Mouse (Mus musculus) heart, adult 2 months (tissue): ENCODE data around the gene Krt8. TPM values are rescaled to one million over a fixed set of nuclear protein-coding genes. Genes with fewer than 3 reads are reported as not detected.
A peak's percentile ranks its signal among the peaks of the same experiment; 100 is the strongest.

ENCODE experiments used
- DNase-seq, 2 experiments: peaks; one replicate each; pipeline ENCODE4 v3.0.0; 2021
- H3K27ac ChIP-seq: fragments of 200-600 bp; 2 replicates; pipeline ENCODE4 v1.8.1; 2022
- H3K27me3 ChIP-seq: fragments of 200-500 bp; 2 replicates; pipeline ENCODE4 v1.6.1; 2012; ENCODE audit warnings: mild to moderate bottlenecking, low read length, inconsistent platforms, mixed read lengths; ENCODE audit not compliant: control insufficient read depth, insufficient read depth
- H3K36me3 ChIP-seq: fragments of 200-500 bp; 2 replicates; pipeline ENCODE4 v1.6.1; 2012; ENCODE audit warnings: low read length, inconsistent platforms; ENCODE audit not compliant: control insufficient read depth, insufficient read depth
- H3K4me1 ChIP-seq: fragments of 200-500 bp; 2 replicates; pipeline ENCODE4 v1.6.1; 2011; ENCODE audit warnings: low read length; ENCODE audit not compliant: control insufficient read depth, insufficient read depth
- H3K4me3 ChIP-seq: fragments of 200-600 bp; 2 replicates; pipeline ENCODE4 v1.8.1; 2022
- H3K79me2 ChIP-seq: fragments of 200-500 bp; replicated peaks from 2 replicates; pipeline ENCODE4 v1.6.1; 2012; ENCODE audit warnings: mild to moderate bottlenecking, inconsistent platforms, low read length, moderate library complexity, mixed read lengths; ENCODE audit not compliant: control insufficient read depth, insufficient read depth
- H3K9ac ChIP-seq: fragments of 200-500 bp; 2 replicates; pipeline ENCODE4 v1.6.1; 2012; ENCODE audit warnings: low read depth, mild to moderate bottlenecking, control low read depth, inconsistent platforms, low read length, mixed read lengths
- CTCF ChIP-seq: fragments of 200-600 bp; IDR thresholded peaks from 2 replicates; pipeline ENCODE4 v1.8.1; 2022; ENCODE audit warnings: antibody characterized with exemption, mild to moderate bottlenecking, moderate library complexity
- EP300 ChIP-seq: fragments of 200-500 bp; IDR thresholded peaks from 2 replicates; pipeline ENCODE4 v1.6.1; 2011; ENCODE audit warnings: low read depth, low read length, control low read depth; ENCODE audit not compliant: insufficient read depth
- POLR2A ChIP-seq: fragments of 200-500 bp; IDR thresholded peaks from 2 replicates; pipeline ENCODE4 v1.6.1; 2011; ENCODE audit warnings: mild to moderate bottlenecking, low read depth, low read length, control low read depth; ENCODE audit not compliant: insufficient read depth
- WGBS: fragments of 180-500 bp; shearing (Covaris S2); methylation state at CpG from one replicate; pipeline ENCODE4 v1.1.7; 2018; 5-methylcytosine and 5-hydroxymethylcytosine counted together
- intact Hi-C: fragments of 180-260 bp; cut with DNase I; formaldehyde crosslinking; loops from one replicate; pipeline ENCODE4 v1.15.1; 2025
- polyA plus RNA-seq: library from polyadenylated mRNA; depleted of rRNA; stranded (reverse); fragments of >200 nt; gene quantifications from 2 replicates; pipeline ENCODE4 v1.2.3, GENCODE M21; 2012; rRNA removed
- total RNA-seq, 2 experiments: library from RNA; stranded (reverse); gene quantifications; 2 replicates each; pipeline ENCODE4 v1.2.3; 2021

Gene Krt8
- total and polyA plus RNA-seq, 3 experiments: 1.7 to 9.8 (median 1.7) TPM

GRCm38 (mm10) chr15:101970536-101970935 is 33.7 kb downstream of the Krt8 start:
- intact Hi-C loops: no loop called here
- 6% methylated on average over 3 of the region's 6 CpGs for WGBS
- Histone ChIP-seq H3K4me1 (peaks cover 5% of the 10 kb centered on the region), H3K36me3 (no peaks in the 10 kb centered on the region), H3K4me3 (no peak overlapping the region), H3K79me2 (no peaks in the 10 kb centered on the region), H3K27ac (no peak overlapping the region), H3K27me3 (no peaks in the 10 kb centered on the region), H3K9ac (no peak overlapping the region)
- TF ChIP-seq POLR2A: no peak
- TF ChIP-seq CTCF: peak; percentile 79
- no peak for TF ChIP-seq EP300
- peak in 1 of 2 experiments; percentile 47 for DNase-seq

GRCm38 (mm10) chr15:101966808-101967207 is 37.5 kb downstream of the Krt8 start:
- H3K79me2 ChIP-seq: no peaks in the 10 kb centered on the region
- no peak overlapping the region; the same call in 1 of the 2 replicates for H3K27ac ChIP-seq
- H3K9ac ChIP-seq: no peak overlapping the region
- no peak overlapping the region for H3K4me3 ChIP-seq
- TF ChIP-seq CTCF: no peak
- TF ChIP-seq POLR2A: no peak
- TF ChIP-seq EP300: no peak
- no peaks in the 10 kb centered on the region for H3K27me3 ChIP-seq
- 67% methylated on average over 8 of the region's 8 CpGs for WGBS
- DNase-seq: peak; percentile 33 to 64
- intact Hi-C loops: no loop called here
- no peaks in the 10 kb centered on the region for H3K36me3 ChIP-seq
- no peaks in the 10 kb centered on the region for H3K4me1 ChIP-seq

- TF ChIP-seq CTCF (no peak), EP300 (no peak), POLR2A (no peak)
- H3K27ac ChIP-seq: no peak overlapping the region
- H3K36me3 ChIP-seq: no peaks in the 10 kb centered on the region
- no peaks in the 10 kb centered on the region for H3K27me3 ChIP-seq
- H3K9ac ChIP-seq: no peak overlapping the region
- WGBS: 85% methylated on average over 3 of the region's 3 CpGs
- no peak overlapping the region for H3K4me3 ChIP-seq
- no peaks in the 10 kb centered on the region for H3K79me2 ChIP-seq
- intact Hi-C loops: no loop called here
- DNase-seq: no peak
- H3K4me1 ChIP-seq: no peaks in the 10 kb centered on the region
Measured at GRCm38 (mm10) chr15:101958891-101959290, 45.4 kb downstream of the Krt8 start.

- DNase-seq: no peak
- Histone ChIP-seq H3K36me3 (no peaks in the 10 kb centered on the region), H3K4me1 (no peaks in the 10 kb centered on the region), H3K9ac (no peak within 1 kb of the TSS), H3K27ac (no peak within 1 kb of the TSS), H3K4me3 (no peak within 1 kb of the TSS), H3K27me3 (no peaks in the 10 kb centered on the region), H3K79me2 (no peaks in the 10 kb centered on the region)
- 81% methylated on average over 9 of the region's 9 CpGs for WGBS
- TF ChIP-seq EP300 (no peak), POLR2A (no peak), CTCF (no peak)
- intact Hi-C loops: no loop called here
Measured at GRCm38 (mm10) chr15:101954187-101954586, 50.1 kb downstream of the Krt8 start, which contains the start of gene Krt78. Krt78 (minus strand) TSS chr15:101954287.

- H3K9ac ChIP-seq: no peak overlapping the region
- no peak overlapping the region for H3K27ac ChIP-seq
- H3K4me1 ChIP-seq: no peaks in the 10 kb centered on the region
- no peak for DNase-seq
- H3K4me3 ChIP-seq: no peak overlapping the region
- no peaks in the 10 kb centered on the region for H3K27me3 ChIP-seq
- WGBS: 86% methylated on average over 7 of the region's 7 CpGs
- intact Hi-C loops: no loop called here
- TF ChIP-seq CTCF (no peak), POLR2A (no peak), EP300 (no peak)
- H3K36me3 ChIP-seq: no peaks in the 10 kb centered on the region
- no peaks in the 10 kb centered on the region for H3K79me2 ChIP-seq
Measured at GRCm38 (mm10) chr15:101952733-101953474, 51.4 kb downstream of the Krt8 start.

Other genes starting within 250 kb of the Krt8 start
- gene Krt72, start 218.0 kb downstream of the Krt8 start, total RNA-seq: not detected
- not detected in 2 replicates for gene Krt72, start 218.0 kb downstream of the Krt8 start, polyA plus RNA-seq
- gene Krt73, start 202.1 kb downstream of the Krt8 start, total RNA-seq: not detected
- gene Krt73, start 202.1 kb downstream of the Krt8 start, polyA plus RNA-seq: not detected in 2 replicates
- gene Krt2, start 186.3 kb downstream of the Krt8 start, total RNA-seq: not detected
- not detected in 2 replicates for gene Krt2, start 186.3 kb downstream of the Krt8 start, polyA plus RNA-seq
- not detected for gene Krt1, start 153.7 kb downstream of the Krt8 start, total RNA-seq
- 0.04 TPM in 1 of 2 replicates, not detected in the other for gene Krt1, start 153.7 kb downstream of the Krt8 start, polyA plus RNA-seq
- gene Krt77, start 134.8 kb downstream of the Krt8 start, total RNA-seq: under 1 TPM in 1 of 2 experiments, not detected in 1; 0.31 TPM
- gene Krt77, start 134.8 kb downstream of the Krt8 start, polyA plus RNA-seq: not detected in 2 replicates
- not detected for gene Krt76, start 111.6 kb downstream of the Krt8 start, total RNA-seq
- gene Krt76, start 111.6 kb downstream of the Krt8 start, polyA plus RNA-seq: not detected in 2 replicates
- gene Krt4, start 79.7 kb downstream of the Krt8 start, total RNA-seq: not detected
- gene Krt4, start 79.7 kb downstream of the Krt8 start, polyA plus RNA-seq: 0.43 TPM in 1 of 2 replicates, not detected in the other
- gene Krt79, start 64.2 kb downstream of the Krt8 start, total RNA-seq: under 1 TPM in 1 of 2 experiments, not detected in 1; 0.27 TPM
- gene Krt79, start 64.2 kb downstream of the Krt8 start, polyA plus RNA-seq: 1.5 and 2.3 TPM in 2 replicates
- under 1 TPM in 1 of 2 experiments, not detected in 1; 0.08 TPM for gene Krt78, start 50.2 kb downstream of the Krt8 start, total RNA-seq
- not detected in 2 replicates for gene Krt78, start 50.2 kb downstream of the Krt8 start, polyA plus RNA-seq
- 1 to 10 TPM; 2.6 to 2.7 TPM for gene Krt18, start 23.7 kb upstream of the Krt8 start, total RNA-seq
- gene Krt18, start 23.7 kb upstream of the Krt8 start, polyA plus RNA-seq: 2.7 and 6.7 TPM in 2 replicates
- 100 to 1,000 TPM; 138 to 177 TPM for gene Eif4b, start 69.3 kb upstream of the Krt8 start, total RNA-seq
- 50.7 and 87.9 TPM in 2 replicates for gene Eif4b, start 69.3 kb upstream of the Krt8 start, polyA plus RNA-seq
- gene Tns2, start 95.9 kb upstream of the Krt8 start, total RNA-seq: 100 to 1,000 TPM; 114 to 130 TPM
- gene Tns2, start 95.9 kb upstream of the Krt8 start, polyA plus RNA-seq: 157 and 184 TPM in 2 replicates
- 10 to 100 TPM; 13.4 to 14.2 TPM for gene Spryd3, start 131.8 kb upstream of the Krt8 start, total RNA-seq
- gene Spryd3, start 131.8 kb upstream of the Krt8 start, polyA plus RNA-seq: 23.1 and 24.2 TPM in 2 replicates
- 10 to 100 TPM; 28.9 to 31.7 TPM for gene Igfbp6, start 139.9 kb upstream of the Krt8 start, total RNA-seq
- gene Igfbp6, start 139.9 kb upstream of the Krt8 start, polyA plus RNA-seq: 47.6 and 56.1 TPM in 2 replicates
- under 1 TPM in 1 of 2 experiments, not detected in 1; 0.09 TPM for gene Soat2, start 146.0 kb upstream of the Krt8 start, total RNA-seq
- 0.12 and 0.16 TPM in 2 replicates for gene Soat2, start 146.0 kb upstream of the Krt8 start, polyA plus RNA-seq
- 10 to 100 TPM; 31.6 to 32.8 TPM for gene Zfp740, start 198.8 kb upstream of the Krt8 start, total RNA-seq
- gene Zfp740, start 198.8 kb upstream of the Krt8 start, polyA plus RNA-seq: 16.2 and 29.9 TPM in 2 replicates
- 10 to 100 TPM; 13.1 to 15.6 TPM for gene Csad, start 200.2 kb upstream of the Krt8 start, total RNA-seq
- 33.4 and 42.1 TPM in 2 replicates for gene Csad, start 200.2 kb upstream of the Krt8 start, polyA plus RNA-seq
- 1 to 10 TPM; 1.5 to 2.0 TPM for gene Itgb7, start 227.5 kb upstream of the Krt8 start, total RNA-seq
- 2.4 and 4.6 TPM in 2 replicates for gene Itgb7, start 227.5 kb upstream of the Krt8 start, polyA plus RNA-seq